Mouse (Mus musculus) 3T3-L1 (cell line): ENCODE data around the gene Nat9.

Experiments
- DNase-seq: peaks from one replicate; pipeline ENCODE4 v3.0.0-alpha.2; 2015; ENCODE audit warnings: low read depth, low spot score

Nat9 gene

GRCm38 (mm10) chr11:115217439-115218410 lies 30.1 kb upstream of the Nat9 start:
- DNase-seq, result peak; percentile 41

- DNase-seq, result no peak
Observed at GRCm38 (mm10) chr11:115215123-115215522, 27.5 kb upstream of the Nat9 start.

GRCm38 (mm10) chr11:115212116-115212515 lies 24.5 kb upstream of the Nat9 start:
- no peak for DNase-seq

DNA sequence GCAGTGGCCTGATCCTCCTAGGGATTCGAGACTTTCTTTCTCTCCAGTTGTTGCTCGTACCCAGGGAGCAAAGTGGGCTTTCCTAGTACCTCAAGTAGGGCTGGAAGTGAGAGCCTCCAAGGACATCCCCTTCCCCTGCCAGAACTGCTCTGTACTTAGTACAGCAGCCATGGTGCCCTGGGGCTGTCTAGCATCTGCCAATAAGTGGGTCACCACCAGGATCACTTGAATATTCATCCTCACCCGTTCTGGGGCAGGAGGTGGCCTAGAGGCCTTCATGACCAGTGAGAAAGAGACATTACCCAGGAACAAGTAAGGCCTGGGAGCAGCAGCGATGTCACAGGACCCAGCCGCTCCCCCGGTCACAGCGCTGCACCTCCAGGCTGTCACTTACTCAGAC lies 22.3 kb upstream of the Nat9 start:
- DNase-seq, result no peak

DNA sequence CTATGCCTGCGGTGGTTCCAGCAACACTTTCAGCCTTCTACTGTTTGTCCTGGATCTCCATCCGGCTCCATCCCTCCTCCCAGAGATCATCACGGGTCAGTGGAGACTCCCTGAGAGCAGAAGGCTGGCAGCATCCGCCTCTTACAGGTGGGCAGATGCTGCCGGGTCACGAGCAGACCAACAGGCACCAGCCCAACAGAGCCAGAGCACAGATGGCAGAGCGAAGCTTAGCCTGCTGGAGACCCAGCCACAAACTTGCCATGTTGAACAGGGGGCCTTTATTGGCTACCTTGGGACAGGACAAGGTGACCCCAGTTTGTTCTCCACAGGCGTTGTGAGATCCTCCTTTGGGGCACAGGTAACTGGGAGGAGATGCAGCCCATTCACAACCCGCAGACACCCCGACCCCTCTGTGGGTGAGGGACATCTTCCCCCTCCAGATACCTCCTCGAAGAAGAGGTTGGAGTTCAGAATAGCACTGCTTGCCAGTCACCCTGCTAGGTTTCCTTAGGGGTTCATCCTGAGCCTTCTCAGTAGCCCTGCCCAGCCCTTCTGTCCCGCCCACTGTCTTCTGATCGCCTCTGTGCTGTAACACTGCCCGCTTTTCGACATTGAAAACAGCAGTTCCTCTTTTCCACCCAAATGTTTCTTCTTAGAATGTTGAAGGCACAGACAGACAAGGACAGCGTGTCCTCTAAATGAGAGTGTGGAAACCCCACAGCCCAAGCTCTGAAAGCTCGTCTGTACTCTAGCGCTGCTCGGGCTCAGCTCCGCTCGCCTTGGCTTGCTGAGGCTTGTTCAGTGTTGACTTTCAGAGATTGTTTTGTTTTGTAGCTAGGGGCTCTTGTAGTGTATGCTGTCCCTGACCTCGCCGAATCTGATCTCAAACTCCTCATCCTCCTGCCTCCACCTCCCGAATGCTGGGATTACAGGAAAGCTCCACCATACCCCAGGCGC lies 21.4 kb upstream of the Nat9 start:
- DNase-seq, result no peak

- no peak for DNase-seq
Observed at GRCm38 (mm10) chr11:115208126-115208525, 20.5 kb upstream of the Nat9 start.

DNA sequence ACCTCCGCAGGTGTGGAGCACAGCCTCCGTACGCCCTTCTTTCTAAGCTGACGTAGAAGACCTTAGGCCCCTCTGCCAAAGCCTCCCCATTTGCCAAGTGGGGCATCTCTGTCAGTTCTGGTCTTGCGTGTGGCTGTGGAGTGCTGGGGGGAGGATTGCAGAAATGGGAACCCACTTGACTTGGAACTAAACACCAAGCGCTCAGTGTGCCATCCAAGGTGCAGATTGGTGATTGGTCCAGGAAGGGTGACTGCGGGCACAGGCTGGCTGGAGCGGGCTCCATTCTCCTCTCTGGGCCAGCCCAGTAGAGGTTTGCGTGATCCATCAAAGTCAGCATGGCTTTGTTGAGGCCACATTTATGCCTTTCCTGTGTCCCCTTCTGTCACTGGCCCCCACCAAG lies 15.1 kb upstream of the Nat9 start:
- DNase-seq, result no peak

- DNase-seq, result peak; percentile 79
Observed at GRCm38 (mm10) chr11:115202316-115202715, 14.7 kb upstream of the Nat9 start.

DNA sequence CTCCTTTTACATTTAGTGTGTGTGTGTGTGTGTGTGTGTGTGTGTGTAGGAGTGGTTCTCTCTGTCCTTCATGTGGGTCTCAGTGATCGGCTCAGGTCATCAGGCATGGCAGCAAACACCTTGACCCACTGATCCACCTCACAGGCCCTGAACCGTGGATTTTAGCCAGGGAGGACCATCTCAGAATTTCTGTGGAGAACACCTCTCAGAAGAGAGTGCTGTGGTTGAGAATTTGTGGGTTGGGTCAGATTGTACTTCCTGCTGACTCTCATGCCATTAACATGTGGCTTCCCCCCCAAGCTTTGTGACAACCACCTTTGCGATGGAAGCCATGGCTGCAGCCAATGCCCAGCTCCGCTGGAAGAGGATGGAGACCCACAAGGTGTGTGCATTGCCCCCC lies 12.9 kb upstream of the Nat9 start:
- no peak for DNase-seq

- no peak for DNase-seq
Observed at GRCm38 (mm10) chr11:115198932-115199384, 11.3 kb upstream of the Nat9 start.

DNA sequence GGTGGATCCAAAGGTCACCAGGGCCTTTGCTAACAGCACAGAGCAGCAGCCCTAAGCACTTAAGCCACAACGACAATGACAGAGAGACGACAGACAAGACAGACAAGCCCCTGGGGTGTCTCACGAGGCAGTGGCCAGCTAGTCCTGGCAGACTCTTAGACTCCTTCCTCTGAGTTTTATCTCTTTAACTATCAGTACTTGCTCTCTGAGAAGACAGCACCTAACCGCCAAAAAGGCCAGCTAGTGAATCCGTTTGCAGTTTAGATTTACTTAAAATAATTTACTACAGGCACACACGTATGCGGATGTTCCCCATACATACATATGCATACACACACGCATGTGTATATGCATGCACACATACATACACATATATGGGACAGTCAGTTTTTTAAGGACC lies 9.9 kb upstream of the Nat9 start:
- DNase-seq, result no peak

DNA sequence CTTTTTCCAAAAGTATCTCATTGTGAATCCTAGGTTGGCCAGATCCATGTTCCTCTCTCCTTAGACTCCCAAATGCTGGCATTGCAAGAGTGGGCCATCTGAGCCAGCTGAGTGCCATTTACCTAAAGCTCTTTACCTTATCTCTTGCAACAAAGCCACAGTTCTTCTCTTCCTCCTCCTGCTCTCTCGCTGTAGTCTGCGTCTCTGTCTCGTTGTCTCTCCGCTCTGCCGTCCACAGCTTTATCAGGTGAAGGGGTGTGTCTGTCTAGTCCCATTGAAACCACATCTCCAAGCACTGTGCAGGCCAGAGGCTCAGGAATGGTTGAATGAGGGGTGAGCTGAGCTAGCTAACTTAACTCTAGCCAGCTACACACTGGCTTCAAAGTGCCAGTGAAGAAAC lies 8.3 kb upstream of the Nat9 start:
- no peak for DNase-seq

- no peak for DNase-seq
Observed at GRCm38 (mm10) chr11:115194693-115195092, 7.0 kb upstream of the Nat9 start.

DNA sequence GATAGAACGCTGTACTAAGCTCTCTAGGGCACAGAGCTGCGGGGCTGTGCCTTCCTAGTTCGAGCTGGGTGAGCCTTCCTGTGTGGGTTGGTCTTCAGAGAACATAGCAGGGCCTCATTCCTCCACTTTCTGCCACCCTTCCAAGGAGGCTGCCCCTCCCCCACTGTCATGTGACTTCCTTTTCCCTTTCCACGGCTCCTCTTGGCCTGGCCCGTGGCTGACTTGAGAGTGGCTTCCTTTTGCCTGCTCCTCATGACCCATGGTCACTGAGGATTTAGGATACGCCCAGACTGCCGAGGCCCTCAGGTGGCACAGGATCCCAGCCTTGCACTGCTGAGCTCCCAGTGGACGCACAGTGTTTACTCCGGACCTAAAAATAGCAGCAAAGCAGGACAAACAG lies 4.5 kb upstream of the Nat9 start:
- DNase-seq, result no peak

- DNase-seq, result no peak
Observed at GRCm38 (mm10) chr11:115189304-115189703, 1.6 kb upstream of the Nat9 start.

DNA sequence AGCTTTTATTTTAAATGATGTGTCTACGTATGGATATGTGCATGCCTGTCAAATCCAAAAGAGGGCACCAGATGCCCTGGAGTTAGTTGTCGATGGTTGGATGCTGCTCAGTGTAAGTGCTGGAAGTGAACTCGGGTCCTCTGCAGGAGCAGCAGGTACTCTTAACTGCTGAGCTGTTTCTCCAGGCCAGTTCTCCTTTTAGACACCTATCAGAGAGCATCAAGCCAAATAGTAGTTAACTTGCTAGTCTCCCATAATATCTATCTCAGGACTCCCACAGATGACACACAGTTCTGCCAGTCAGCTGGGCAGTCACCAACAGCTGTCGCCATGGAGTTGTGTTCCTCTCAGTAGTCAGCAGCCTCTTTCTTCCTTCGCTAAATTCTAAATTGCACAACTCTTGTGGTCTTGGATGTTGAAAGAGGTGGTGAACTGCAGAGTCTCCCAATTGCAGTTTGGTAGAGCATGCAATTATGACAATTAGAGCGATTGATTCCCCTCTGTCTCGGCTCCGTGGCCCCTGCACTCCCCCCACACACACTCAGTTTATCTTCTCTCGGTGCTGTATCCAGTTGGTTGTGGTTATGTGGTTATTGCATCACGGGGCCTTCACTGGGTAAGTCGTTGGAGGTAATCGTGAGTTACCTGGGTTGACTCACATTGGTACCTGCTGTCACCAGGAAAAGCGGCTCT lies 1.0 kb upstream of the Nat9 start:
- peak; percentile 29 for DNase-seq

DNA sequence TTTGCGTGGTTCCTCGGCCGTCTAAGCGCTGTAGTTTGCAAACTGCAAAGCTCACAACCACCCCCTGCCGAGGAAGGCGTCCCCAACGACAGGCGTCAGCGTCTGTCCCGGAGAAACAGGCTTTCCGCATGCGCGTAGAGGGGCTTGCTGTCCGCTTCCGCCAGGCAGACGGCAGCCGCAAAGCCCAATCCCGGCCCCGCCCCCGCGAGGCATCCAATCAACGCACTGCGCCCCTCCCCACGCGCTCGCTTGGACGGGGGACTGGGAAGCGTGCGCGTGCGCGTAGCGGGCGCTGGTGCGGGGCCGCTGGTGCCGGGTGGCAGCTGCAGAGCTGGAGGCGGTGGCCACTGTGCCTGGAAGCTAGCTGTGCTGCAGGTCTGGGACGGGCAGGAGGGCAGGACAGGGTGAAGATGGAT lies 427 bp downstream of the Nat9 start, which contains the start of gene Tmem104:
Gene Tmem104 (plus strand): TSS at position 264 of the 416 bp plus-strand sequence.
- DNase-seq, result peak; percentile 98

GRCm38 (mm10) chr11:115184973-115185372 lies 2.7 kb downstream of the Nat9 start:
- DNase-seq, result peak; percentile 44

DNA sequence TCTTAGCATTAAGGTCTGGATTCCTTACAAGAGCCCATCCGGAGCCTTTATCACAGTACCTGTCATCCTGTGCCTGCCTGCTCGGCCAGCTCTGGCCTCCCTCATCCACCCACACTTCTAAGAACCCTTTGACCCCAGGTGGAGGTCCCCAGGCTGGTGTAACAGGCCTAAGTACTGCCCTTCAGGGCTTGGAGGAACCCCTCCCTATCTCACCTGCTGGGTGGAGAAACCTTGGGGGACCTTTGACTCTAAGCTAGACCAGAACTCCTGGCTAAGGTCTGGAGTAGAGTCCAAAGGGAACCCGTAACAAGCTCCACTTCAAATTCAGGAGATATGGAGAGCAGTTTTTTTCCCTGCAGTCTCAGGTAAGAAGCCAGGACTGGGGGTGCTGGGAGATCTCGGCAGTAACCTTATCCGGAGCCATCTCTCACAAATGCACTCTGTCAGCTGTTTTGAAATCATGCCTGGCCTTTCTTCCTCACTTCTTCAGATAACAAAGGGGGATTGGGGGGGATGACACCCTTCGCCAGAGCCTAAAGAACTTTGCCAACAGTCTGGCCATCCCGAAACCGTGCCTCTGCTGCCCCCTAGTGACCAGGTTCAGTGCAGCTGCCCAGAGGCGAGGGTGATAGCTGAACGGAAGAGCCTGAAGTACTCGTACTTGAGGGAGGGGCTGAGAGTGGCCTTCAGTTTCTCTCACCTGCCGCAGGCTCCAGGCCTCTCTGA lies 5.6 kb downstream of the Nat9 start:
- peak; percentile 80 for DNase-seq

DNA sequence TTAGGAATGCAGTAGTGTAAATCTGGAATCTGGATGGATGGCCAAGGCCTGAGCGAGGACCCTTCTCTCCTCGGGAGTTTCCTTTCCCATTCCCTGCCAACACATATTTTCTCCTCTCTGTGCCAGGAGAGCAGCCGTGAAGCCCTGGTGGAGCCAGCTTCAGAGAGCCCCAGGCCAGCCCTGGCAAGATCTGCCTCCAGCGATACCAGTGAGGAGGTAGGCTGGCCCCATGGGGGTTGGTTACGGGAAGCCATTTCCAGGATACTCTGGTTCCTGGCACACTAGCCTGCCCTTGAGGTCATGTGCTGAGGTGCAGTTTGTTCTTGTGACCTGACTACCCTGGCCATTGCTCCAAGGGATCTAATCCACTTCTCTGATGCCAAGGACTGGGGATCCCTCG lies 7.8 kb downstream of the Nat9 start:
- peak; percentile 66 for DNase-seq

- no peak for DNase-seq
Observed at GRCm38 (mm10) chr11:115179191-115179590, 8.5 kb downstream of the Nat9 start.
